Mouse (Mus musculus): Measurements from ENCODE around the gene Cyp2c66. TPM values are rescaled to one million over a fixed set of nuclear protein-coding genes. Genes with fewer than 3 reads are reported as not detected.
"Not testable (repeated sequence)": the region's sequence is repeated elsewhere in the genome, so short reads cannot be mapped to it uniquely, and the experiment has no call there.

The Cyp2c66 gene
- not detected in 2 replicates for polyA plus RNA-seq (2014; fragmentation: Nextera tagmentation; extraction: Ambion mirVana)

GRCm38 (mm10) chr19:39113644-39114043, at the start of gene Cyp2c66:
Cyp2c66 (plus strand) TSS chr19:39113898.
- Histone ChIP-seq H3K9me3 (ENCODE audit: control insufficient read depth, low read length) (no peaks in the 10 kb centered on the region), H3K27ac (ENCODE audit: low read depth, low read length) (no peak within 1 kb of the TSS), H3K4me2 (replicated peaks; ENCODE audit: low read depth, low read length) (no peak within 1 kb of the TSS), H3K27me3 (ENCODE audit: control insufficient read depth, insufficient read depth, low read length) (no peaks in the 10 kb centered on the region), H3K4me3 (ENCODE audit: low read depth, low read length) (no peak within 1 kb of the TSS), H3K9ac (ENCODE audit: low read depth, low read length) (no peak within 1 kb of the TSS), H3K36me3 (ENCODE audit: control insufficient read depth, insufficient read depth, low read length) (no peaks in the 10 kb centered on the region), H3K4me1 (replicated peaks; ENCODE audit: control insufficient read depth, insufficient read depth, low read length) (no peaks in the 10 kb centered on the region)
- ATAC-seq (ENCODE audit: low FRiP score) (no peak), DNase-seq (ENCODE audit: low spot score) (no peak)
- 77% methylated on average over 1 of the region's 1 CpGs for WGBS

GRCm38 (mm10) chr19:39098779-39099178, 14.9 kb upstream of the Cyp2c66 start:
- 76% methylated on average over 2 of the region's 2 CpGs for WGBS

GRCm38 (mm10) chr19:39156836-39157235, 43.1 kb downstream of the Cyp2c66 start:
- not testable (repeated sequence) for H3K9ac ChIP-seq (ENCODE audit: low read depth, low read length); H3K9me3 ChIP-seq (ENCODE audit: control insufficient read depth, low read length); H3K27ac ChIP-seq (ENCODE audit: low read depth, low read length); H3K4me3 ChIP-seq (ENCODE audit: low read depth, low read length); H3K4me2 ChIP-seq (replicated peaks; ENCODE audit: low read depth, low read length); H3K36me3 ChIP-seq (ENCODE audit: control insufficient read depth, insufficient read depth, low read length); H3K4me1 ChIP-seq (replicated peaks; ENCODE audit: control insufficient read depth, insufficient read depth, low read length); ATAC-seq (ENCODE audit: low FRiP score); DNase-seq (ENCODE audit: low spot score); H3K27me3 ChIP-seq (ENCODE audit: control insufficient read depth, insufficient read depth, low read length)
- 82% methylated on average over 19 of the region's 19 CpGs for WGBS

More at GRCm38 (mm10) chr19:39098779-39099178, 14.9 kb upstream of the Cyp2c66 start:
- H3K27me3 ChIP-seq (ENCODE audit: control insufficient read depth, insufficient read depth, low read length); H3K36me3 ChIP-seq (ENCODE audit: control insufficient read depth, insufficient read depth, low read length); ATAC-seq (ENCODE audit: low FRiP score); H3K27ac ChIP-seq (ENCODE audit: low read depth, low read length); H3K4me3 ChIP-seq (ENCODE audit: low read depth, low read length); H3K4me1 ChIP-seq (replicated peaks; ENCODE audit: control insufficient read depth, insufficient read depth, low read length); H3K4me2 ChIP-seq (replicated peaks; ENCODE audit: low read depth, low read length); H3K9ac ChIP-seq (ENCODE audit: low read depth, low read length); H3K9me3 ChIP-seq (ENCODE audit: control insufficient read depth, low read length): not testable (repeated sequence)
- peak; percentile 0 for DNase-seq (ENCODE audit: low spot score)

Other genes with a start within 250 kb of the Cyp2c66 start
- gene Hells, start 183.0 kb upstream of the Cyp2c66 start, polyA plus RNA-seq (2014; fragmentation: Nextera tagmentation; extraction: Ambion mirVana) = 59.9 and 62.5 TPM in 2 replicates
- not detected in 2 replicates for gene Cyp2c55, start 106.9 kb upstream of the Cyp2c66 start, polyA plus RNA-seq (2014; fragmentation: Nextera tagmentation; extraction: Ambion mirVana)
- gene Cyp2c65, start 52.9 kb upstream of the Cyp2c66 start, polyA plus RNA-seq (2014; fragmentation: Nextera tagmentation; extraction: Ambion mirVana) = not detected in 2 replicates
- not detected in 2 replicates for gene Cyp2c29, start 155.5 kb downstream of the Cyp2c66 start, polyA plus RNA-seq (2014; fragmentation: Nextera tagmentation; extraction: Ambion mirVana)

All from hindbrain, embryonic 11.5 days (tissue).